Comparison of ENCODE assay signal across 9 mouse cellular contexts in the genomic region with DNA sequence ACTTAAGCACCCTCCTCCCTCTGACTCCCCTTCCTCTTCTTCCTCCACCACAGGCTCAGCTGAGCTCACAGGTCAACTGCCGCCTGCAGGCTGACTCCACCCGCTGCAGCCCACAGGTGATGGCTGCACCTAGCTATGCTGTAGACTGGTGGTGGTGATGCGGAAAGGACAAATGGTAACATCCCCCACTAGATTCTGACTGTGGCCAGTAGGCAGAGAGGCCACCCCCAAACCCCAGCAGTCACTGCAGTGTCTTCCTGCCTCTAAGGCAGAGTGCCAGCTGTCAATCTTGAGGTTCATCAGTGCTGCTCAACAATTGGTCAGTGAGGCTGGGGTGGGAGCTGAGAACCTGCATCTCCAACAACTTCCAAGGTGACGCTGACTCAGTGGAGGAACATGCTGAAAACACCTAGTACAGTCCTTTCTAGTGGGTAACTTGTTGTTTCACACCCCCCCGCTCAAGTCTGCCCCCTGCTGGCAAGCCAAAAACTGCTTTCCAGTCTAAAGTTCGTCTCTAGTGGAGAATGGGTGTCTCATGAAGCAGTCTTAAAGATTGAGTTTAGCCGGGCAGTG. TPM values are rescaled to one million over a fixed set of nuclear protein-coding genes. Genes with fewer than 3 reads are reported as not detected.
DNase-seq lines count a peak whose midpoint lies in the region; ATAC-seq and TF ChIP-seq lines count a peak whose summit lies in the region.
"Had no signal": no experiment of that assay in that cellular context is flagged by ENCODE, and none has a peak within 500 bp of the region (broad histone marks: within the 10 kb centered on the region; RNA-seq: fewer than 3 reads in every experiment).

No protein-coding gene starts in this region.

- peaks cover 6% of the 10 kb centered on the region; the same call in 1 of the 2 replicates for H3K4me1 ChIP-seq in heart, postnatal 0 days (ENCODE audit: control insufficient read depth, insufficient read depth)
- peaks cover 15% of the 10 kb centered on the region for H3K4me1 ChIP-seq in liver, embryonic 12.5 days
- no peaks in the 10 kb centered on the region for H3K4me1 ChIP-seq in stomach, embryonic 16.5 days (ENCODE audit: control insufficient read depth, insufficient read depth, low read length)
- H3K4me1 ChIP-seq: limb, embryonic 12.5 days had no signal

- no peaks in the 10 kb centered on the region for H3K9me3 ChIP-seq in heart, postnatal 0 days (replicated peaks; ENCODE audit: control insufficient read depth, low read length)
- H3K9me3 ChIP-seq in liver, embryonic 12.5 days (replicated peaks) = no peaks in the 10 kb centered on the region
- no peaks in the 10 kb centered on the region for H3K9me3 ChIP-seq in stomach, embryonic 16.5 days (replicated peaks; ENCODE audit: control insufficient read depth, low read length)
- H3K9me3 ChIP-seq: limb, embryonic 12.5 days had no signal

- DNase-seq in heart, postnatal 0 days (ENCODE audit: low spot score) = no peak
- no peak for DNase-seq in heart, adult 9 months (ENCODE audit: low spot score in 2 of 2)
- DNase-seq in CD4-positive helper T cell, adult 2 months (ENCODE audit: low read depth, low spot score) = peak; percentile 80
- DNase-seq in adipocyte (ENCODE audit: low spot score) = peak; percentile 63
- DNase-seq in c-Kit-positive CD71-positive TER-119-positive erythroid progenitor cells, embryonic 14.5 days (ENCODE audit: low spot score) = no peak
- no peak for DNase-seq in frontal cortex, postnatal 36 days (ENCODE audit: low spot score in 2 of 2)

- no peak overlapping the region for H3K27ac ChIP-seq in heart, postnatal 0 days (ENCODE audit: low read depth)
- no peak overlapping the region for H3K27ac ChIP-seq in liver, embryonic 12.5 days
- no peak overlapping the region for H3K27ac ChIP-seq in stomach, embryonic 16.5 days (ENCODE audit: low read length)
- H3K27ac ChIP-seq: limb, embryonic 12.5 days had no signal

- no peaks in the 10 kb centered on the region for H3K36me3 ChIP-seq in heart, postnatal 0 days (replicated peaks; ENCODE audit: control insufficient read depth, insufficient read depth, low read length)
- H3K36me3 ChIP-seq in liver, embryonic 12.5 days = no peaks in the 10 kb centered on the region
- H3K36me3 ChIP-seq in stomach, embryonic 16.5 days (ENCODE audit: control insufficient read depth, insufficient read depth, low read length) = no peaks in the 10 kb centered on the region
- H3K36me3 ChIP-seq: limb, embryonic 12.5 days had no signal

- no peak overlapping the region for H3K9ac ChIP-seq in heart, postnatal 0 days (replicated peaks; ENCODE audit: low read depth, low read length)
- H3K9ac ChIP-seq in liver, embryonic 12.5 days = no peak overlapping the region
- no peak overlapping the region for H3K9ac ChIP-seq in stomach, embryonic 16.5 days (ENCODE audit: low read length)
- H3K9ac ChIP-seq: limb, embryonic 12.5 days had no signal

- no peak for ATAC-seq in heart, postnatal 0 days (ENCODE audit: insufficient read depth, low read depth)
- ATAC-seq in liver, embryonic 12.5 days = peak; percentile 49
- peak; percentile 22; the same call in 1 of the 2 replicates for ATAC-seq in stomach, embryonic 16.5 days (ENCODE audit: insufficient read depth, low FRiP score)

- no peak overlapping the region for H3K4me2 ChIP-seq in heart, postnatal 0 days (ENCODE audit: low read depth, low read length)
- H3K4me2 ChIP-seq in liver, embryonic 12.5 days = no peak overlapping the region
- no peak overlapping the region for H3K4me2 ChIP-seq in stomach, embryonic 16.5 days (ENCODE audit: low read depth, low read length)
- H3K4me2 ChIP-seq: limb, embryonic 12.5 days had no signal

- WGBS in heart, postnatal 0 days = 57% methylated on average over 7 of the region's 7 CpGs
- 42% methylated on average over 7 of the region's 7 CpGs for WGBS in liver, embryonic 12.5 days (ENCODE audit: insufficient replicate concordance)
- WGBS in stomach, embryonic 16.5 days = 51% methylated on average over 7 of the region's 7 CpGs

- peak; percentile 49 for TF ChIP-seq CTCF in heart, postnatal 0 days (IDR thresholded peaks at IDR 0.05; ENCODE audit: low read depth)

- TF ChIP-seq EP300 in heart, postnatal 0 days (IDR thresholded peaks at IDR 0.05; ENCODE audit: low read depth) = no peak

- H3K4me3 ChIP-seq in heart, postnatal 0 days (ENCODE audit: low read depth, low read length) = no peak overlapping the region
- no peak overlapping the region for H3K4me3 ChIP-seq in liver, embryonic 12.5 days
- H3K4me3 ChIP-seq in stomach, embryonic 16.5 days (replicated peaks; ENCODE audit: low read length) = no peak overlapping the region
- H3K4me3 ChIP-seq: limb, embryonic 12.5 days had no signal

- H3K27me3 ChIP-seq in heart, postnatal 0 days (ENCODE audit: control insufficient read depth, insufficient read depth, low read length) = no peaks in the 10 kb centered on the region
- no peaks in the 10 kb centered on the region for H3K27me3 ChIP-seq in liver, embryonic 12.5 days (replicated peaks)
- no peaks in the 10 kb centered on the region for H3K27me3 ChIP-seq in stomach, embryonic 16.5 days (ENCODE audit: control insufficient read depth, insufficient read depth, low read length)
- H3K27me3 ChIP-seq: limb, embryonic 12.5 days had no signal

RNA-seq across cellular contexts. Expression of a gene that starts 10.3 kb away (rescaled TPM):
- total RNA-seq in heart, postnatal 0 days (2014; rRNA removed; ENCODE audit: low replicate concordance) = 0.31 TPM in 1 of 2 replicates, not detected in the other
- polyA plus RNA-seq in heart, postnatal 0 days (2015; fragmentation: Nextera tagmentation; extraction: Ambion mirVana) = not detected in 2 replicates
- 0.19 TPM in 1 of 2 replicates, not detected in the other for polyA plus RNA-seq in liver, embryonic 12.5 days (2016; fragmentation: Nextera tagmentation; extraction: Ambion mirVana)
- polyA plus RNA-seq in stomach, embryonic 16.5 days (2015; fragmentation: Nextera tagmentation; extraction: Ambion mirVana) = not detected in 2 replicates
- polyA plus RNA-seq: limb, embryonic 12.5 days had no signal

RNA-seq across cellular contexts. Expression of a gene that starts 10.4 kb away (rescaled TPM):
- total RNA-seq in heart, postnatal 0 days (2014; rRNA removed; ENCODE audit: low replicate concordance) = not detected in 2 replicates
- not detected in 2 replicates for polyA plus RNA-seq in heart, postnatal 0 days (2015; fragmentation: Nextera tagmentation; extraction: Ambion mirVana)
- not detected in 2 replicates for polyA plus RNA-seq in liver, embryonic 12.5 days (2016; fragmentation: Nextera tagmentation; extraction: Ambion mirVana)
- polyA plus RNA-seq in stomach, embryonic 16.5 days (2015; fragmentation: Nextera tagmentation; extraction: Ambion mirVana) = not detected in 2 replicates
- polyA plus RNA-seq: limb, embryonic 12.5 days had no signal

RNA-seq across cellular contexts. Expression of a gene that starts 56.5 kb away (rescaled TPM):
- total RNA-seq in heart, postnatal 0 days (2014; rRNA removed; ENCODE audit: low replicate concordance) = 11.2 and 31.7 TPM in 2 replicates
- 153 and 174 TPM in 2 replicates for polyA plus RNA-seq in heart, postnatal 0 days (2015; fragmentation: Nextera tagmentation; extraction: Ambion mirVana)
- polyA plus RNA-seq in liver, embryonic 12.5 days (2016; fragmentation: Nextera tagmentation; extraction: Ambion mirVana) = 648 and 660 TPM in 2 replicates
- 346 and 382 TPM in 2 replicates for polyA plus RNA-seq in stomach, embryonic 16.5 days (2015; fragmentation: Nextera tagmentation; extraction: Ambion mirVana)

Comparison
In these comparisons a context has a peak if more than half of its experiments do, and no peak if none do; other contexts are left out.
1. DNase-seq: peak in CD4-positive helper T cell, adult 2 months (single experiment) and adipocyte (single experiment); none in heart, postnatal 0 days (single experiment), heart, adult 9 months (0 of 2), c-Kit-positive CD71-positive TER-119-positive erythroid progenitor cells, embryonic 14.5 days (single experiment) and frontal cortex, postnatal 36 days (0 of 2).